Mouse (Mus musculus) neural tube, embryonic 15.5 days (tissue): ENCODE results near the gene Ovol3. TPM values are rescaled to one million over a fixed set of nuclear protein-coding genes. Genes with fewer than 3 reads are reported as not detected.

ENCODE experiments used
- ATAC-seq: fragments of 200-750 bp; cut with Nextera tagmentation; 2 replicates; pipeline ENCODE4 v1.8.0; 2017; ENCODE audit warnings: mild to moderate bottlenecking, moderate TSS enrichment, moderate library complexity; ENCODE audit not compliant: low FRiP score
- H3K27ac ChIP-seq: fragments of 300-500 bp; sonication (generic); replicated peaks from 2 replicates; pipeline ENCODE4 v1.5.1; 2015; ENCODE audit warnings: mild to moderate bottlenecking, inconsistent platforms
- H3K27me3 ChIP-seq: fragments of 300-500 bp; sonication (generic); replicated peaks from 2 replicates; pipeline ENCODE4 v1.6.1; 2015; ENCODE audit warnings: inconsistent platforms
- H3K36me3 ChIP-seq: fragments of 300-500 bp; sonication (generic); 2 replicates; pipeline ENCODE4 v1.6.1; 2015; ENCODE audit warnings: inconsistent platforms
- H3K4me1 ChIP-seq: fragments of 300-500 bp; sonication (generic); 2 replicates; pipeline ENCODE4 v1.6.1; 2015; ENCODE audit warnings: inconsistent platforms
- H3K4me2 ChIP-seq: fragments of 300-500 bp; sonication (generic); 2 replicates; pipeline ENCODE4 v1.6.1; 2015; ENCODE audit warnings: inconsistent platforms, mild to moderate bottlenecking, moderate library complexity
- H3K4me3 ChIP-seq: fragments of 300-500 bp; sonication (generic); replicated peaks from 2 replicates; pipeline ENCODE4 v1.5.1; 2015; ENCODE audit warnings: mild to moderate bottlenecking, inconsistent platforms
- H3K9ac ChIP-seq: fragments of 300-500 bp; sonication (generic); replicated peaks from 2 replicates; pipeline ENCODE4 v1.6.1; 2015; ENCODE audit warnings: mild to moderate bottlenecking, inconsistent platforms
- H3K9me3 ChIP-seq: fragments of 300-500 bp; sonication (generic); replicated peaks from 2 replicates; pipeline ENCODE4 v1.6.1; 2016; ENCODE audit warnings: inconsistent platforms
- WGBS: fragments of 180-500 bp; shearing (Covaris S2); methylation state at CpG from one replicate; pipeline ENCODE4 v1.1.7; 2015; ENCODE audit warnings: mixed read lengths; 5-methylcytosine and 5-hydroxymethylcytosine counted together
- polyA plus RNA-seq: library from polyadenylated mRNA; unstranded; fragments of >200 nt; fragmentation: Nextera tagmentation; extraction: Ambion mirVana; gene quantifications from 2 replicates; pipeline ENCODE4 v1.2.1, GENCODE M21; 2015

Gene Ovol3
- polyA plus RNA-seq, 1 experiment from 2014 or later, result not detected

- H3K9ac ChIP-seq, result no peak overlapping the region
- H3K4me1 ChIP-seq, result peaks cover 22% of the 10 kb centered on the region
- H3K27ac ChIP-seq, result no peak overlapping the region
- H3K4me2 ChIP-seq, result no peak overlapping the region
- no peaks in the 10 kb centered on the region for H3K27me3 ChIP-seq
- ATAC-seq, result no peak
- H3K36me3 ChIP-seq, result peaks cover 51% of the 10 kb centered on the region
- H3K4me3 ChIP-seq, result no peak overlapping the region
- whole genome bisulfite sequencing, result 91% methylated on average over 12 of the region's 12 CpGs
- H3K9me3 ChIP-seq, result no peaks in the 10 kb centered on the region
These were observed 43.4 kb downstream of the Ovol3 start for GRCm38 (mm10) chr7:30192088-30192487.

DNA sequence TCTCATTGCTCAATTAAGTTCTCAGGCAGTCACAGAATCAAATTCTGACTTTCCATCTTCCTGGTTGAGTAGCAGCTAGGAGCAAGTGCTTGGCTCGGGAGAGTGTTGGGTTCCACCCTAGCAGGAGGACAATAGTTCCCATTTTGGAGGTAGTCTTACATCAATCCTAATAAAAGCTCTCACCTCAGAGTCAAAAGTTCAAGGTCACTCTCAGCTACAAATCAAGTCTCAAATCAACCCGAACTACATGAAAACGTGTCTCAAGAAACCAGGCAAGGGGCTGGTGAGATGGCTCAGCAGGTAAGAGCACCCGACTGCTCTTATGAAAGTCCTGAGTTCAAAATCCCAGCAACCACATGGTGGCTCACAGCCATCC, 46.4 kb downstream of the Ovol3 start:
- Histone ChIP-seq H3K4me3 (no peak overlapping the region), H3K4me2 (no peak overlapping the region), H3K27ac (no peak overlapping the region), H3K9me3 (no peaks in the 10 kb centered on the region), H3K36me3 (peaks cover 74% of the 10 kb centered on the region), H3K27me3 (no peaks in the 10 kb centered on the region), H3K9ac (no peak overlapping the region), H3K4me1 (peaks cover 17% of the 10 kb centered on the region)
- 86% methylated on average over 4 of the region's 4 CpGs for WGBS
- ATAC-seq, result no peak

GRCm38 (mm10) chr7:30188344-30189115, 47.0 kb downstream of the Ovol3 start:
- H3K27ac ChIP-seq, result no peak overlapping the region
- no peak for ATAC-seq
- H3K36me3 ChIP-seq, result peaks cover 74% of the 10 kb centered on the region
- 89% methylated on average over 12 of the region's 12 CpGs for WGBS
- H3K4me2 ChIP-seq, result no peak overlapping the region
- H3K27me3 ChIP-seq, result no peaks in the 10 kb centered on the region
- H3K9ac ChIP-seq, result no peak overlapping the region
- H3K4me3 ChIP-seq, result no peak overlapping the region
- H3K4me1 ChIP-seq, result peaks cover 20% of the 10 kb centered on the region
- H3K9me3 ChIP-seq, result no peaks in the 10 kb centered on the region

DNA sequence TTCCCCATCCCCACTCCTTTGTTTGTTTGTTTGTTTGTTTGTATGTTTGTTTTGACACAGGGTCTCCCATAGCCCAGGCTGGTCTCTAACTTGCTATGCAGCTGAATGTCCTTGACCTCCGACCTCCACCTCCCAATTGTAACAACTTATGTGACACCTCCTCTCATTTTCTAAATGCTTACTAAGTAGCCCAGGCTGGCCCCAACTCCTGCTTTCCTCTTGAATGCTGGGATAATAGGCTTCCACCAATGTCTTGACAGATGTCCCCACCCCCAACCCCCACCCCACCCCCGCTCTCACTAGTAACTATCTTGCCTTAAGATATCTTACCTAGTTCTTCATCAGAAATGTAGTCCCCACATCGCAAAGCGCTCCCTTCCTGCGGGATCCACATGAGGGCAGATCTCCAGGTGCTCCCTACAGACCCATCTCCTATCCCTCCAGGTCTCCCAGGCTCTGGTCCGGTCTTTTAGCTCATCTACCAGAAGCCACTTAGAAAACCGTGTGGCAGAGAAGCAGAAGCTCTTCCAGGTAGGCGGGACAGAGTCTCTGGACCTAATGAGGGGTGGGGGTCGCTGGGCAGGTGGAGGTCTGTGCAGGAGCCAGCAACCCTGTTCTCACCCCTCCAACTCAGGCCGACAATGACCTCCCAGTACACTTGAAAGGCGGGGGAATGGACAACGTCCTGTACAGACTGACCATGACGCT, 50.7 kb downstream of the Ovol3 start:
- no peaks in the 10 kb centered on the region for H3K9me3 ChIP-seq
- H3K4me2 ChIP-seq, result no peak overlapping the region
- H3K27me3 ChIP-seq, result no peaks in the 10 kb centered on the region
- H3K9ac ChIP-seq, result no peak overlapping the region
- ATAC-seq, result no peak
- peaks cover 7% of the 10 kb centered on the region for H3K4me1 ChIP-seq
- WGBS, result 78% methylated on average over 13 of the region's 13 CpGs
- H3K4me3 ChIP-seq, result no peak overlapping the region
- no peak overlapping the region for H3K27ac ChIP-seq
- peaks cover 52% of the 10 kb centered on the region for H3K36me3 ChIP-seq

DNA sequence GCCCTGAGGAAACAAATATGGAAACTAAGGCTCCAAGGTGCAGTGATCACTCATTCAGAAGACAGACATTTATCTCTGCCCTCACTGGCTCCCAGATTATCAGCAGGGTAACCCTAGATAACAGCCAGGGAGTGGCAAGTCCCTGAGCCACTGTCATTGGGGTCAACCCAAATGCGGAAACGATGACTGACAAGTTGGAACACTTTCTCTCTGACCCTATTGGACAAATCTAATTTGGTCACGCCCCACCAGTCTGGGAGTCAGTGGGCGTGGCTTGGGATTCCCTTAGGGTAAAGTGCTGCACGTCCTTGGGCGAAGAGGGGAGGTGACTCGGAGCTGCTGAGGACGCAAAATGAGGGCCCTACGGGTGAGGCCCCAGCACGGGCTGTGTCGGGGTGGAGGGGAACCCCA, 51.6 kb downstream of the Ovol3 start, which contains the start of gene Cox7a1:
Gene Cox7a1, plus strand, starts transcription at position 266 of the 411 bp plus-strand sequence.
- Histone ChIP-seq H3K4me1 (peaks cover 7% of the 10 kb centered on the region), H3K27ac (no peak within 1 kb of the TSS), H3K9ac (peak within 1 kb of the TSS; percentile 3; the same call in 1 of the 2 replicates), H3K36me3 (peaks cover 45% of the 10 kb centered on the region), H3K27me3 (no peaks in the 10 kb centered on the region), H3K9me3 (no peaks in the 10 kb centered on the region), H3K4me3 (peak within 1 kb of the TSS; percentile 17), H3K4me2 (peak within 1 kb of the TSS; percentile 46)
- WGBS, result 2% methylated on average over 11 of the region's 11 CpGs
- ATAC-seq, result peak; percentile 49; the same call in 1 of the 2 replicates

Other genes starting within 250 kb of the Ovol3 start
- 8.4 and 11.2 TPM in 2 replicates for gene Zfp14, start 184.3 kb downstream of the Ovol3 start, polyA plus RNA-seq
- gene Zfp82, start 162.8 kb downstream of the Ovol3 start, polyA plus RNA-seq, result 10.6 and 10.9 TPM in 2 replicates
- 1.3 and 1.9 TPM in 2 replicates for gene Gm26920, start 145.3 kb downstream of the Ovol3 start, polyA plus RNA-seq
- gene Zfp566, start 145.2 kb downstream of the Ovol3 start, polyA plus RNA-seq, result 13.2 and 15.6 TPM in 2 replicates
- gene Zfp260, start 140.9 kb downstream of the Ovol3 start, polyA plus RNA-seq, result 78.0 and 82.0 TPM in 2 replicates
- gene Zfp382, start 113.8 kb downstream of the Ovol3 start, polyA plus RNA-seq, result 20.4 and 20.9 TPM in 2 replicates
- gene Zfp146, start 66.0 kb downstream of the Ovol3 start, polyA plus RNA-seq, result 11.3 and 12.4 TPM in 2 replicates
- gene Cox7a1, start 51.6 kb downstream of the Ovol3 start, polyA plus RNA-seq, result 5.7 and 5.9 TPM in 2 replicates
- gene Capns1, start 36.9 kb downstream of the Ovol3 start, polyA plus RNA-seq, result 88.7 and 88.9 TPM in 2 replicates
- gene Polr2i, start 3.8 kb downstream of the Ovol3 start, polyA plus RNA-seq, result 165 and 194 TPM in 2 replicates
- gene Tbcb, start 3.5 kb downstream of the Ovol3 start, polyA plus RNA-seq, result 405 and 478 TPM in 2 replicates
- gene Thap8, start 44.4 kb upstream of the Ovol3 start, polyA plus RNA-seq, result 0.86 and 0.93 TPM in 2 replicates
- 2.6 and 5.5 TPM in 2 replicates for gene Wdr62, start 44.7 kb upstream of the Ovol3 start, polyA plus RNA-seq
- gene Clip3, start 56.0 kb upstream of the Ovol3 start, polyA plus RNA-seq, result 82.4 and 89.7 TPM in 2 replicates
- gene Alkbh6, start 73.0 kb upstream of the Ovol3 start, polyA plus RNA-seq, result 131 and 141 TPM in 2 replicates
- gene Syne4, start 79.1 kb upstream of the Ovol3 start, polyA plus RNA-seq, result 18.9 and 24.7 TPM in 2 replicates
- not detected in 2 replicates for gene E130208F15Rik, start 86.0 kb upstream of the Ovol3 start, polyA plus RNA-seq
- 16.0 and 16.7 TPM in 2 replicates for gene Sdhaf1, start 88.2 kb upstream of the Ovol3 start, polyA plus RNA-seq
- gene Lrfn3, start 127.0 kb upstream of the Ovol3 start, polyA plus RNA-seq, result 13.5 and 15.7 TPM in 2 replicates
- 38.6 and 50.0 TPM in 2 replicates for gene Tyrobp, start 178.0 kb upstream of the Ovol3 start, polyA plus RNA-seq
- 0.95 and 4.5 TPM in 2 replicates for gene Hcst, start 184.1 kb upstream of the Ovol3 start, polyA plus RNA-seq
- 2.7 and 3.2 TPM in 2 replicates for gene Nfkbid, start 186.0 kb upstream of the Ovol3 start, polyA plus RNA-seq
- gene Aplp1, start 209.8 kb upstream of the Ovol3 start, polyA plus RNA-seq, result 577 and 709 TPM in 2 replicates
- gene Kirrel2, start 222.0 kb upstream of the Ovol3 start, polyA plus RNA-seq, result 0.15 and 0.36 TPM in 2 replicates
- gene Nphs1, start 222.6 kb upstream of the Ovol3 start, polyA plus RNA-seq, result 0.14 and 0.23 TPM in 2 replicates